Mouse (Mus musculus) hindbrain, embryonic 15.5 days (tissue): ENCODE measurements around the gene Cdkn2b. TPM values are rescaled to one million over a fixed set of nuclear protein-coding genes. Genes with fewer than 3 reads are reported as not detected.

Source experiments
- ATAC-seq: fragments of 200-750 bp; cut with Nextera tagmentation; 2 replicates; pipeline ENCODE4 v1.8.0; 2017; ENCODE audit warnings: low read depth, moderate number of reproducible peaks, moderate TSS enrichment; ENCODE audit not compliant: low FRiP score
- H3K27ac ChIP-seq: fragments of 300-500 bp; sonication (generic); replicated peaks from 2 replicates; pipeline ENCODE4 v1.5.1; 2015; ENCODE audit warnings: mild to moderate bottlenecking, inconsistent platforms
- H3K27me3 ChIP-seq: fragments of 300-500 bp; sonication (generic); 2 replicates; pipeline ENCODE4 v1.6.1; 2015; ENCODE audit warnings: control low read depth, inconsistent platforms
- H3K36me3 ChIP-seq: fragments of 300-500 bp; sonication (generic); 2 replicates; pipeline ENCODE4 v1.6.1; 2015; ENCODE audit warnings: control low read depth, inconsistent platforms
- H3K4me1 ChIP-seq: fragments of 300-500 bp; sonication (generic); replicated peaks from 2 replicates; pipeline ENCODE4 v1.6.1; 2015; ENCODE audit warnings: control low read depth, inconsistent platforms
- H3K4me2 ChIP-seq: fragments of 300-500 bp; sonication (generic); 2 replicates; pipeline ENCODE4 v1.6.1; 2015; ENCODE audit warnings: moderate library complexity, mild to moderate bottlenecking, inconsistent platforms
- H3K4me3 ChIP-seq: fragments of 300-500 bp; sonication (generic); 2 replicates; pipeline ENCODE4 v1.5.1; 2015; ENCODE audit warnings: mild to moderate bottlenecking, inconsistent platforms
- H3K9ac ChIP-seq: fragments of 300-500 bp; sonication (generic); 2 replicates; pipeline ENCODE4 v1.6.1; 2015; ENCODE audit warnings: inconsistent platforms
- H3K9me3 ChIP-seq: fragments of 300-500 bp; sonication (generic); 2 replicates; pipeline ENCODE4 v1.6.1; 2016; ENCODE audit warnings: control low read depth, inconsistent platforms
- WGBS: fragments of 180-500 bp; shearing (Covaris S2); methylation state at CpG from one replicate; pipeline ENCODE4 v1.1.7; 2015; 5-methylcytosine and 5-hydroxymethylcytosine counted together
- polyA plus RNA-seq: library from polyadenylated mRNA; unstranded; fragments of >200 nt; fragmentation: Nextera tagmentation; extraction: Ambion mirVana; gene quantifications from 2 replicates; pipeline ENCODE4 v1.2.1, GENCODE M21; 2015

Gene Cdkn2b
- polyA plus RNA-seq, 1 experiment from 2014 or later = 1.0 TPM

DNA sequence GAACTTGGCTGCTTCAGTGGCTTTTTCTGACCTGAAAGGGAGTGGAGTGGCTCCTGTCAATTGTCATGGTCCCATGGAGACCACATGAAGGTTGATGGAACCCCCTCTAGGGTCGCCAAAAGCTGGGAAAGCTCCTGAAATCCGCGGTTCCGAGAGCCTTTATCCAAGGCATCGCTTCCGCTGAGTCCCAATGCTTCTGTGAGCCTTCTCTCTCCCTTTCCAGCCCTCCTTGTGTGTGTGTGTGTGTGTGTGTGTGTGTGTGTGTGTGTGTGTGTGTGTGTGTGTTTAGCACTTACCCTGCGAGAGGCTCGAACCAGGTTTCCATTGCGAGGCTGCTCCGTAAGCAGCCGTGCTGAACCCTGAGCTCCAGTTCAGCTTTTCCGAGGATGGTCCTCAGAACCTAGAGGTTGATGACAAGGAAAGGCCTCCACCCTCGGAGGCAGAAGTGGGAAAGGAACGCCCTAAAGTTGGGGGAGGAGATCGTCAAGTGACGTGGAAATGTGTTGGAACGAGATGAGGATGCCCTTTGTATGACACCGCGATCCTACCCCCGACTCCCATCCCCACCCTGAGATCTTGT, 37.8 kb downstream of the Cdkn2b start:
- under 1% methylated on average over 20 of the region's 20 CpGs for WGBS
- Histone ChIP-seq H3K27ac (no peak overlapping the region), H3K27me3 (peaks cover 87% of the 10 kb centered on the region), H3K4me2 (no peak overlapping the region), H3K9me3 (no peaks in the 10 kb centered on the region), H3K4me1 (no peaks in the 10 kb centered on the region), H3K9ac (no peak overlapping the region), H3K4me3 (no peak overlapping the region), H3K36me3 (no peaks in the 10 kb centered on the region)
- no peak for ATAC-seq

DNA sequence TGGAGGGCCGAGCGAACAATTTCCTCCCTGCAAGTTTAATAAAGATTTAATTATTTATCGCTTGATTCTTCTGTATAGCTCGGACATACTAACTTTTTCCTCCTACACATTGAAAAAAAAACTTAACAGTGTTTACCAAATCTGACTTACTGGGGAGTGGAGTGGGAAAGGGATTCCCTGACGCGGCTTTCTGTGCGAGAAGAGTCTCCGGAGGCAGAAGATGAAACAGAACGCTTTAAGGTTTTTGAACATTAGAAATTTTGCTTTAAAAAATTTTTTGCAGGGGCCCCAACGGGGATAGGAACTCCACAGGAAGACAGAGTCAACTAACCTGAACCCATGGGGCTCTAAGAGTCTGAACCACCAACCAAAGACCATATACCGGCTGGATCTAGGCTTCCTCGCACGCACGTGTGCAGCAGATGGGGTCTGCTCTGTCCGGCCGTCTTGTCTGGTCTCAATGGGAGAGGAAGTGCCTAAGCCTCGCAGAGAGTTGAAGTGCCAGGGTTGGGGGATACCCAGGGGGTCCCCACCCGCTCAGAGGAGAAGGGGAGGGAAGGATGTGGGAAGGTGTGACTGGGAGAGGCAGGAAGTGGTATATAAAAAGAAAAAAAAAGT, 38.6 kb downstream of the Cdkn2b start:
- no peak overlapping the region for H3K4me2 ChIP-seq
- no peaks in the 10 kb centered on the region for H3K4me1 ChIP-seq
- H3K9ac ChIP-seq = no peak overlapping the region
- no peaks in the 10 kb centered on the region for H3K36me3 ChIP-seq
- no peak for ATAC-seq
- H3K27me3 ChIP-seq = peaks cover 85% of the 10 kb centered on the region
- no peak overlapping the region for H3K27ac ChIP-seq
- no peak overlapping the region for H3K4me3 ChIP-seq
- H3K9me3 ChIP-seq = no peaks in the 10 kb centered on the region
- WGBS = 6% methylated on average over 18 of the region's 18 CpGs

DNA sequence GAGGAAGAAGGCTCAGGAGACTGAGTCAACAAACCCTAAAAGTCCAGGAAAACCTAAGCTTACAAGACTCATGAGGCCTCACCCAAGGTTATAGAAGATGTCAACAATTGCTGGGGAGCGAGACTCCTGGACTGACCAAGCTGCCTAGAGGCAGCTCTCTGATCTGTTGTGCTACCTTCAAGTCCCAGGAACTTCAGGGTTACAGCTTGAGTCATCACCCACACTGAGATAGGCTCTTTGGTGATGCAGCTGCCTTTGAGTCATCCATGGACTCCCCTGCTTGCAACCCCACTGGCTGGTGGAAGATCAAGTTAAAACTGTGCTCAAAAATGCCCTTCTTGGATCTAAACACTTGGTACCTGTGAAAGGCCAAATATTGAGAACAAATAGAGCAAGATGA, 53.1 kb downstream of the Cdkn2b start:
- H3K4me3 ChIP-seq = no peak overlapping the region
- no peak overlapping the region for H3K27ac ChIP-seq
- ATAC-seq = no peak
- H3K9ac ChIP-seq = no peak overlapping the region
- 89% methylated on average over 1 of the region's 1 CpGs for whole genome bisulfite sequencing
- no peaks in the 10 kb centered on the region for H3K9me3 ChIP-seq
- H3K36me3 ChIP-seq = no peaks in the 10 kb centered on the region
- H3K4me2 ChIP-seq = no peak overlapping the region
- no peaks in the 10 kb centered on the region for H3K4me1 ChIP-seq
- 0 out of 2 replicates have a peak, but pooled peaks cover 4% of the 10 kb centered on the region for H3K27me3 ChIP-seq

Other genes starting within 250 kb of the Cdkn2b start
- gene Mtap, start 173.9 kb downstream of the Cdkn2b start, polyA plus RNA-seq = 26.9 and 27.2 TPM in 2 replicates
- gene Cdkn2a, start 16.4 kb downstream of the Cdkn2b start, polyA plus RNA-seq = not detected in 2 replicates